Mouse (Mus musculus) liver, embryonic 12.5 days (tissue): ENCODE results near the gene Gdf11. TPM values are rescaled to one million over a fixed set of nuclear protein-coding genes. Genes with fewer than 3 reads are reported as not detected.
A peak's percentile ranks its signal among the peaks of the same experiment; 100 is the strongest.

ENCODE experiments used
- ATAC-seq: fragments of 200-750 bp; cut with Nextera tagmentation; 2 replicates; pipeline ENCODE4 v1.8.0; 2017; ENCODE audit warnings: moderate number of reproducible peaks, mild to moderate bottlenecking, moderate library complexity
- H3K27ac ChIP-seq: fragments of 300-500 bp; sonication (generic); 2 replicates; pipeline ENCODE4 v1.5.1; 2016; ENCODE audit warnings: mild to moderate bottlenecking
- H3K27me3 ChIP-seq: fragments of 300-500 bp; sonication (generic); replicated peaks from 2 replicates; pipeline ENCODE4 v1.6.1; 2016; ENCODE audit warnings: mild to moderate bottlenecking, moderate library complexity
- H3K36me3 ChIP-seq: fragments of 300-500 bp; sonication (generic); 2 replicates; pipeline ENCODE4 v1.6.1; 2016; ENCODE audit warnings: mild to moderate bottlenecking, moderate library complexity
- H3K4me1 ChIP-seq: fragments of 300-500 bp; sonication (generic); 2 replicates; pipeline ENCODE4 v1.6.1; 2016
- H3K4me2 ChIP-seq: fragments of 300-500 bp; sonication (generic); 2 replicates; pipeline ENCODE4 v1.6.1; 2016; ENCODE audit warnings: mild to moderate bottlenecking, moderate library complexity
- H3K4me3 ChIP-seq: fragments of 300-500 bp; sonication (generic); 2 replicates; pipeline ENCODE4 v1.5.1; 2016; ENCODE audit warnings: mild to moderate bottlenecking, moderate library complexity
- H3K9ac ChIP-seq: fragments of 300-500 bp; sonication (generic); 2 replicates; pipeline ENCODE4 v1.6.1; 2016; ENCODE audit warnings: mild to moderate bottlenecking, moderate library complexity
- H3K9me3 ChIP-seq: fragments of 300-500 bp; sonication (generic); replicated peaks from 2 replicates; pipeline ENCODE4 v1.6.1; 2016; ENCODE audit warnings: mild to moderate bottlenecking, moderate library complexity
- WGBS: fragments of 180-500 bp; shearing (Covaris S2); methylation state at CpG from one replicate; pipeline ENCODE4 v1.1.7; 2016; ENCODE audit not compliant: insufficient replicate concordance; 5-methylcytosine and 5-hydroxymethylcytosine counted together
- polyA plus RNA-seq: library from polyadenylated mRNA; unstranded; fragments of >200 nt; fragmentation: Nextera tagmentation; extraction: Ambion mirVana; gene quantifications from 2 replicates; pipeline ENCODE4 v1.2.1, GENCODE M21; 2016

Gdf11 gene
- polyA plus RNA-seq, 1 experiment from 2014 or later, result 1.9 TPM

DNA sequence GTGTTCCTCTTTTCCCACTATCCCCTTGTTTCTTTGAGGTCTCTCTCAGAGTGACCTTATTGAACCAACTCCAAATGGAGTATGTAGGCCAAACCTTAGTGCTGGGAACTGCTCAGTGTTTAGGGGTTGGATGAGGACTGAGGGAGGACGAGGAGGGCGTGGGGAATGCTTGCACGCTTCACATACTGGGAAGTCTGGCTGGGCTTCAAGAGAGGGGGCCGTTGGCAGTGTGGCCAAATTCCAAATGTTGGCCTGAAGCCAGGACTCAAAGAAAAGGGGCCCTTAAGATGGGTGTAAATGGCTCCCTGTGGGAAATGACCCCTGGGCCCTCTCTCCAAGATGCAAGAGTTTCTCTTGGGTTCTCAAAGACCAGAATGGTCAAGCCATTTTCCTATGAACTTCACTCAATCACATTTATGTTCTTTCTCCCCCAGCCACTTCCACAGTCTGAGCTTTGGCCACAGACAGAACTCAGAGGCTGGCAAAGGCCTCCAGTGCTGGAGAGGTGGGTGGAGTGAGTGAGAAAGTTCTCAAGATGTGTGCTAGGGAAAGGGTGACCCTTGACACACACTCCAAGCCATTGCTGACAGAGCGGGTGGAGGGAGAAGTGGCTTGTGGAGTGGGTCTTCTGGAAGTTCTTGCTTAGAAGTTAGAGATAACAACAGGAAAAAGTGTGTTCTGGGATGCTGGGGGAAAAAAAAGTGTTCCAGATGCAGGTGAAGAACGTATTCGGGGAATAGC is 38.3 kb upstream of the Gdf11 start:
- no peak for ATAC-seq
- WGBS, result 57% methylated on average over 7 of the region's 7 CpGs
- Histone ChIP-seq H3K9me3 (no peaks in the 10 kb centered on the region), H3K27me3 (peaks cover 75% of the 10 kb centered on the region), H3K4me1 (peaks cover 8% of the 10 kb centered on the region), H3K4me3 (no peak overlapping the region), H3K4me2 (no peak overlapping the region), H3K9ac (no peak overlapping the region), H3K27ac (no peak overlapping the region), H3K36me3 (no peaks in the 10 kb centered on the region)

DNA sequence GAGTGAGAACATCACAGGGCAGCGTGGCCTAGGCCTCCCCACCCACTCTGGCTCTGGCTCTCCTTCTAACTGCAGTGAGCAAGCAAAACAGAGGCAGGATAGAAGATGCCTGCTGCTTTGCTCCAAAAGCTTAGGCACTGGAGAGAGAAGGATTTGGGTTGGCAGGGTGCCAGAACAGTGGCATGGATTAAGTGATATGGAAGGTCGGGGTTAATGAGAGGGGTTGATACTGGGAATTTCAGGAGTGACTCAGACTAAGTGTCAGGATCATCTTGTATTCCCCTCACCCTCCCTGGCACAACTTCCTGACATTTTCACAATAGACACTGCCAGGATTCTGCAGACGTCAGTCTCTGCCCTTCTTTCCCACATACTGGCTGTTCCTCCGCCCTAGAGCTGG is 36.8 kb upstream of the Gdf11 start:
- no peak for ATAC-seq
- H3K36me3 ChIP-seq, result no peaks in the 10 kb centered on the region
- H3K9ac ChIP-seq, result no peak overlapping the region
- no peak overlapping the region for H3K27ac ChIP-seq
- WGBS, result 34% methylated on average over 4 of the region's 4 CpGs
- H3K27me3 ChIP-seq, result peaks cover 68% of the 10 kb centered on the region
- H3K4me2 ChIP-seq, result no peak overlapping the region
- H3K4me1 ChIP-seq, result peaks cover 11% of the 10 kb centered on the region
- no peaks in the 10 kb centered on the region for H3K9me3 ChIP-seq
- H3K4me3 ChIP-seq, result no peak overlapping the region

DNA sequence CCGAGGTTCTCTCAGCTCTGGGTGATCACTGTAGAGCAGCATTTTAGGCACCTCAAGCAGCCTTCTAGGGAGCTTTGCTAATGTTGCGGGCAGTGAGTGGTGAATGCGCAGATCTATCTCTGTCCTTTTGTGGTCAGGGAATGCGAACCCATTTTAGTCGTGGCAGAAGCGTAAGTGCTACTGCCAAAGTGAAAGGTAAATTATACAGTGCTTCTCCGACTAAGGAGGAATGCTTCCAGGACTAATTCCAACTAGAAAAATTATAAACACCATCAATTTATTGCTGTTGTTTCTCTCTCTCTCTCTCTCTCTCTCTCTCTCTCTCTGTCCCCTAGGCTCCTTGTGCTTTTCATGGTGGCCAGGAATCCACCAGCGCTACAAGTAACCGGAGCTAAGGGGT is 32.4 kb upstream of the Gdf11 start, which contains the start of gene Bloc1s1:
Gene Bloc1s1, minus strand, starts transcription at position 101 of the 400 bp plus-strand sequence.
- peaks cover 34% of the 10 kb centered on the region for H3K4me1 ChIP-seq
- peak within 1 kb of the TSS; percentile 85 for H3K27ac ChIP-seq
- H3K4me2 ChIP-seq, result peak within 1 kb of the TSS; percentile 84
- H3K9ac ChIP-seq, result peak within 1 kb of the TSS; percentile 84
- WGBS, result 56% methylated on average over 9 of the region's 9 CpGs
- ATAC-seq, result no peak
- no peaks in the 10 kb centered on the region for H3K9me3 ChIP-seq
- peaks cover 25% of the 10 kb centered on the region for H3K27me3 ChIP-seq
- peak within 1 kb of the TSS; percentile 94 for H3K4me3 ChIP-seq
- H3K36me3 ChIP-seq, result 0 out of 2 replicates have a peak, but pooled peaks cover 4% of the 10 kb centered on the region

DNA sequence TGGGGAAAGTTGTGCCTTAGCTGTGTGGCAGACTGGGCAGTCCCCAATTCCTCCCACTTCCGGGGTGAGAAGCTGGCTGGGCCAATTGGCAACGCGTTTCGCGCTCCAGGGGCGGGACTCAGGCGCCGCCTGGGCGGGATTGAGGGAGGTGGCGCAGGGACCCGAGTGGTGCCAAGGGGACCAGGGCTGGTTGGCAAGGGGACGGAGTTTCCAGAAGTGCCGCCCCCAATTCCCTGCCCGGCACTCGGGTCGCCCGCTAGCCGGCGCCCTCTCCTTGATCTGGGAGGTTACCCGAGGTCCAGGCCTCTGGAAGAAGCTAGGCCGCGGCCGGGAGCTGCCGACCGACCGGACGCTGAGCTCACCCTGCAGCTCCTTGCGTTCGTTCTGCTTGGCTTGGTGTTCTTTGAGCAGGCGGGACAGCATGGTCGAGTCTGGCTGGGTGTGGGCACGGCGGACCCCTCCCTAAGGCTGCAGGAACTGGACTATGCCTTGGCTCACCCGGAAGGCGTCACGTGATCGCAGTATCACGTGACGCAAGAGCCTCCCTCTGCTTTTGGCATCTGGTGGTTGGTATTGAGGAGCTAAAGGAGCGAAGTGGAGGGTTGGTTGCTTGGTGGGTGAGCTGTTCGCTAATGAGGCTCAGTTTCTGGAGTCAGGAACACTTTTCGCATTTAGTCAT is 31.6 kb upstream of the Gdf11 start:
- Histone ChIP-seq H3K4me1 (peaks cover 39% of the 10 kb centered on the region), H3K36me3 (peaks cover 8% of the 10 kb centered on the region), H3K4me3 (peak overlapping the region; percentile 94), H3K27me3 (peaks cover 17% of the 10 kb centered on the region), H3K4me2 (peak overlapping the region; percentile 84), H3K9ac (peak overlapping the region; percentile 84), H3K27ac (peak overlapping the region; percentile 85), H3K9me3 (no peaks in the 10 kb centered on the region)
- ATAC-seq, result peak; percentile 98
- under 1% methylated on average over 42 of the region's 42 CpGs for WGBS

DNA sequence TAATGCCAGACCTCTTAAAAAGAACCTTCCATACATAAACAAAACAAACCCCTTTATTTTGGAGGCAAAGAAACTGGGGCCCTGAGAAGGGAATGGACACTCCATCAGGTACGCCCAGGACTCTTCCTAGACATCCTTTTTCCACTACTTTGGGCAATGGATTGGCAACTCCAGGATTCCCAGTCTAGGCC is 31.2 kb upstream of the Gdf11 start, which contains the start of gene Rdh5:
Gene Rdh5, minus strand, starts transcription at position 67 of the 191 bp plus-strand sequence.
- no peaks in the 10 kb centered on the region for H3K9me3 ChIP-seq
- no peak for ATAC-seq
- H3K4me3 ChIP-seq, result peak within 1 kb of the TSS; percentile 94
- H3K4me2 ChIP-seq, result peak within 1 kb of the TSS; percentile 84
- peak within 1 kb of the TSS; percentile 85 for H3K27ac ChIP-seq
- H3K9ac ChIP-seq, result peak within 1 kb of the TSS; percentile 84
- 13% methylated on average over 1 of the region's 1 CpGs for WGBS
- H3K36me3 ChIP-seq, result peaks cover 12% of the 10 kb centered on the region
- H3K27me3 ChIP-seq, result peaks cover 13% of the 10 kb centered on the region; the same call in 1 of the 2 replicates
- peaks cover 44% of the 10 kb centered on the region for H3K4me1 ChIP-seq

DNA sequence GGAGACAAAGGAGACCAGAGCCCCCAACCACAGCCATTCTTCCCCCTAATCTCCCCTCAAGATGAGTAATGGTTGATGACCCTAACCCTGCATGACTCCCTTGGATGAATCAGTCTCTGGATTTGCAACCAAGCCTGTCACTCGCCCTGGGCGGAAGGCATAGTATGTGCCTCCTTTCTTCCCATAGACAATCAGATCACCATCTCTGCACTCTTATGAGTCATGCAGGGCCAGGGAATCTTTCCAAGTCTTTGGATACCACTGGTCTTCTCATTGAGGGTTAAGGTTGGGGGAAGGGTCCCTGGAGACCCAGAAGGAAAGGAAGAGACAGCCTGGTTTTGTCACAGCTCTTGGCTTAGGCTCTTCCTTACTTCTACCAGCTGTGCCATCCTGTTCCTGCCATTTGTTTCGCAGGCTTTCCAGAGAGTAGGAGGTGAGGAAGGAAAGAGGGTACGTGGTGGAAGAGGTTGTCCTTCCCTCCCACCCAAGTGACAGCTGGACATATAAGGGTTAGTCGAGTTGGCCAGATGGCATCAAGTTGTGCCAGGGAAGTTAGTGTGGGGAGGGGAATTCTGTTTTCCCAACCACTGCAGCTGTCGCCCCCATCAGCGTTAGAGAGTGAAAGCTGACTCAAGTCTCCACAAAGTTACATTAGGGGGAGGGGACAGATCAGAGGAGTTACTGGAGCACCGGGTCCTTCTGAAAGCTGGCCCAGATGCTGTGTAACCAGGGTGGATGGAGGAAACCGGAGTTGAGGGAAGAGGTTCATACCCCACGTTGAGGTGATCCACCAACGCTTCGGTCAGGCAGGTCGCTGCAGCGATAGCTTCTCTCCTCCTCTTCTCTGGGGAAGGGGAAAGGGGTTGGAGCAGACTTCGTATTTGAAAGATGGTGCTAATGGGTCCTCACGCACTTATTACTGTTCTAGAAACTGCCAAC is 30.6 kb upstream of the Gdf11 start:
- ATAC-seq, result no peak
- WGBS, result 64% methylated on average over 16 of the region's 16 CpGs
- Histone ChIP-seq H3K27me3 (peaks cover 8% of the 10 kb centered on the region; the same call in 1 of the 2 replicates), H3K27ac (peak overlapping the region; percentile 85), H3K9me3 (no peaks in the 10 kb centered on the region), H3K4me3 (peak overlapping the region; percentile 94), H3K4me1 (peaks cover 45% of the 10 kb centered on the region), H3K9ac (peak overlapping the region; percentile 84), H3K36me3 (peaks cover 13% of the 10 kb centered on the region), H3K4me2 (peak overlapping the region; percentile 84)

DNA sequence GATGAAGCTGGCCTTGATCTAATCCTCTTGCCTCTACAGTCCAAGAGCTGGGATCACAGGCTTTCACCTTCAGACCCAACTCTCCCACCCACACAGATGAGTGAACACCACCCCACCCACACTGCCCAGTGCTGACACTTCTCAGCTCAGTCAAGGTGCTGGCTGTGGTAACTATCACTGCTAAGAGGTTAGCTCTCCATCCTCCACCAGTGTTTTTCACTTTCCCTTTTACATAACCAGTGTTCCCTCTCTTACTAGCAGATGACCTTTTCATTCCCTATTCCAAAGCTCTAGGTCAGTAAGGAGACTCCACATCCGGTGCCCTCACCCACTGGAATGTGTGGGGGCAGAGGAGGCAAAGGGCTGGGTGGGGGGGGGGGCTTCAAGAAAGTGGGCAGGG is 29.7 kb upstream of the Gdf11 start:
- Histone ChIP-seq H3K9me3 (no peaks in the 10 kb centered on the region), H3K4me3 (no peak overlapping the region), H3K4me1 (peaks cover 45% of the 10 kb centered on the region), H3K9ac (no peak overlapping the region), H3K27ac (no peak overlapping the region), H3K4me2 (no peak overlapping the region), H3K36me3 (peaks cover 19% of the 10 kb centered on the region), H3K27me3 (0 out of 2 replicates have a peak, but pooled peaks cover 8% of the 10 kb centered on the region)
- ATAC-seq, result no peak
- 55% methylated on average over 1 of the region's 1 CpGs for WGBS

DNA sequence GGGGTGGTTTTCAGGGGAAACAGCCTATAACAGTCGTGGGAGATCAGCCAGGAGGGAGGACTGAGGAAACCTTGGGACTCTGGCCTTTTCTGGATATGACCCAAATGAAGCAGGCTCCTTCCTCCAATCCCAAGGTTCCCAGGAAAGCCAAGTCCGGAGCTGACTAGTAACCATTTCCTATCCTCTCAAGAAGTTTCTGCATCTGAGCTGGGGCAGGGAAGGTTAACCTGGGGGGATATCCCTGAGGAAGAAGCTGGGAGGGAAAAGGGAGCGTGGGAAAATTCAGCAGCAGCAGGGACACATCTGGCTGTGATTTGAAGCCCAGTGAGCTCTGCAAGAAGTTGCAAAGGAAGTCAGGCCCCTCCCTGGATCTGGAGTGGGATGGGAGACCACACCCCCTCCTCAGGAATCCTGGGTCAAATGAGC is 29.2 kb upstream of the Gdf11 start:
- WGBS, result 69% methylated on average over 3 of the region's 3 CpGs

DNA sequence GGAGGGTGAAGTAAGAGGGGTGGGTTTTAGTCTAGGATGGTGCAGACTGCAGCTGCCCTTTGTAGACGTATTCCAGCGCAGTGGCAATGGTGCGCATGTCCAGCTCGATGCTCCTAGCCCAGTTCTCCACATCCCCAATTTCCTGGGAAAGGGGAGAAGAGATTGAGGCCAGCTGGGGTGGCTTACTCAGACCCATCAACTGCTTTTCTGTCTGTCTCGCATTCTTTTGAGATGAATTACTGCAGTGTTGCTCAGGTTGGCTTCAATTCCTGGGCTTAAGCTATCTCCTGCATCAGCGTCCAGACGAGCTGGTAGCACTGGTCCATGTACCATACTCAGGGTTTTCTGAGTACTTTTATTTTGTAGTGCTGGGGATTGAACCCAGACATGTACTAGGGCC is 28.4 kb upstream of the Gdf11 start:
- no peak overlapping the region for H3K4me2 ChIP-seq
- peaks cover 45% of the 10 kb centered on the region for H3K4me1 ChIP-seq
- H3K27ac ChIP-seq, result no peak overlapping the region
- no peak overlapping the region for H3K4me3 ChIP-seq
- 0 out of 2 replicates have a peak, but pooled peaks cover 8% of the 10 kb centered on the region for H3K27me3 ChIP-seq
- H3K9me3 ChIP-seq, result no peaks in the 10 kb centered on the region
- 80% methylated on average over 7 of the region's 7 CpGs for WGBS
- H3K9ac ChIP-seq, result no peak overlapping the region
- H3K36me3 ChIP-seq, result peaks cover 26% of the 10 kb centered on the region
- ATAC-seq, result no peak

More for the DNA sequence above, 29.2 kb upstream of the Gdf11 start:
- ATAC-seq, result no peak
- H3K9ac ChIP-seq, result no peak overlapping the region
- H3K36me3 ChIP-seq, result peaks cover 19% of the 10 kb centered on the region
- H3K4me3 ChIP-seq, result no peak overlapping the region
- peaks cover 45% of the 10 kb centered on the region for H3K4me1 ChIP-seq
- H3K4me2 ChIP-seq, result no peak overlapping the region
- 0 out of 2 replicates have a peak, but pooled peaks cover 8% of the 10 kb centered on the region for H3K27me3 ChIP-seq
- H3K27ac ChIP-seq, result no peak overlapping the region
- no peaks in the 10 kb centered on the region for H3K9me3 ChIP-seq

DNA sequence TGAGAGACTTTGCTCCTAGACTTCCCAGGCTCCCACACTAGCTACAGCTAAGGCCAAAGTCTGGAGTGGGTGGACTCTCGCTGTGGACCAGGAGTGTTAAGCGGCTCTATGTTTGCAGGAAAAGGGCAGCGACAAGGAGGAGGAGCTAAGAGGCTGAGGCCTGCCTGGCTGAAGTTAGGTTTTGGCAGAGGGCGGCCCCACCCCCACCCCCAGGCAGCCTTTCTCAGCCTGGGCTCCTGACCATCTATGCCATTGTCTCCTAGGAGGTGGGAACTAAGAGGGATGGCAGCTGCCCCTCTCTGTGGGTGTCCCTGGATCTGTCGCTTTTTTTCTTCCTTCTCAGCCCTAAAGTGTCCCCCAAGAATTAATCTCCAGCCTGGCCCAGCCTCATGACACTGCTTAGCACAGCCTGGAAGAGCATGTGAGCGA is 27.7 kb upstream of the Gdf11 start:
- ATAC-seq, result no peak
- H3K9me3 ChIP-seq, result no peaks in the 10 kb centered on the region
- 34% methylated on average over 6 of the region's 6 CpGs for WGBS
- peaks cover 31% of the 10 kb centered on the region for H3K36me3 ChIP-seq
- 0 out of 2 replicates have a peak, but pooled peaks cover 1% of the 10 kb centered on the region for H3K27me3 ChIP-seq
- peaks cover 44% of the 10 kb centered on the region for H3K4me1 ChIP-seq
- H3K9ac ChIP-seq, result no peak overlapping the region
- H3K4me3 ChIP-seq, result no peak overlapping the region
- H3K27ac ChIP-seq, result peak overlapping the region; percentile 36
- H3K4me2 ChIP-seq, result no peak overlapping the region

DNA sequence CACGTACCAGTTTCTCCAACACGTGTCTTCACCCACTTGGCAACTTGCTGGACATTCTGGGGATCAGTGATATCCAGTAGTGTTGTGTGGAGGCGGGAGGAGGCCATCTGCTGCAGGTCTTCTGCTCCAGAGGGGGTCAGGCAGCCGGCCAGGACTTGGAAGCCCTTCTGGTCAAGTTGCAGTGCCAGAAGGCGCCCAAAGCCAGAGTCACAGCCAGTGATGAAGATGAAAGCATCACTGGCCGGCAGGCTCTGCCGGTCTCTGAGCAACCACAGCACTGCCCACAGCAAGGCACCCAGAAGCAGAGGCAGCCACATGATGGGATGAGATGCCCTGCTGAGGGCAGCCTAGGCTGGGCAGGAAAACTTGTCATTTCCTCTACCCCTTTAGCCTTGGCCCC is 26.7 kb upstream of the Gdf11 start:
- ATAC-seq, result no peak
- Histone ChIP-seq H3K27ac (0 out of 2 replicates have a peak overlapping the region, but pooled peaks have one; percentile 10), H3K4me3 (no peak overlapping the region), H3K9me3 (no peaks in the 10 kb centered on the region), H3K4me1 (peaks cover 35% of the 10 kb centered on the region), H3K27me3 (no peaks in the 10 kb centered on the region), H3K4me2 (no peak overlapping the region), H3K36me3 (peaks cover 38% of the 10 kb centered on the region), H3K9ac (no peak overlapping the region)
- WGBS, result 65% methylated on average over 7 of the region's 7 CpGs
